Mouse (Mus musculus): Measurements from ENCODE around the gene Rab15. TPM values are rescaled to one million over a fixed set of nuclear protein-coding genes. Genes with fewer than 3 reads are reported as not detected.
"Not testable (repeated sequence)": the region's sequence is repeated elsewhere in the genome, so short reads cannot be mapped to it uniquely, and the experiment has no call there.

Rab15 gene
- total RNA-seq (2021): 100 to 1,000 TPM; 258 TPM

DNA sequence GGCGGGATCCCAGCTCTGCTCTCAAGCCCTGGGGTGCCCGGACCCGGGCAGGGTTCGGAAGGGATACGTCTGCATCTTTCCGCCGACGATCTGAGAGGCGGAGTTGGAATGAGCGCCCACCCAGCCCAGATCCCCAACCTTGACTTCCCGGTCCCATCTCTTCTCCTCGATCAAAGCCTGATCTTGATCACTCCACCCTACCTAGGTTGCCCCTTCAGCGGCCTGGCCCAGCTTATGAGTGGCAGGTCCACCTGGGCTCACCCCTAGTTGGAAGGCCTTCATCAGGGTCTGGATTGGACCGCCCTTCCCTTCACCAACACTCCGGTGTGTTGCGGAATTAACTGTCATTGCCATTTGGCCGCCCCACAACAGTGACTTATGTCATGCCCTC is at the start of gene Rab15:
Rab15 (minus strand) TSS at position 258 of the 391 bp plus-strand sequence.
- intact Hi-C loops (cut with DNase I): loop anchor here (5.0 kb wide), 1 partner anchor 55 kb away; the partner anchor contains the start of genes Churc1 and Fntb
- DNase-seq (ENCODE audit: low spot score in 2 of 2): no peak

DNA sequence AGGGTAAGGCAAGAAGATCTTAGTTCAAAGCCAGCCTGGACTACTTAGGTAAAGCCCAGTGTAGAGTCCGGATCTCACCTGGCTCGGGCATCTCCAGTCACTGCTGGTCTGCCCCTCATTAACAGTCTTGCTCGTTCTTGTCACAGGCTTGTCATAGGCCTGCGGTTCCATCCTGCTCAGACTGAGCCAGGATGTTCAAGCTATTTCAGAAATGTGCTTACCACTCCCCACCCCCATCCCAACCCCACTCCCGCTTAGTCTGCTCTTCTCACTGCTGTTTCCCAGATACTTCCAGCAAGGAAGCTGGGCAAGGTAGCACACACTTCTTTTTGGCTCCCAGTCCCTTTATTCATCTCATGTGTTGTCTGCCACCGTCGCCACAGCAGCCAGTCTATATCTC is 46.9 kb upstream of the Rab15 start:
- DNase-seq (ENCODE audit: low spot score in 2 of 2): no peak
- intact Hi-C loops (cut with DNase I): no loop called here

DNA sequence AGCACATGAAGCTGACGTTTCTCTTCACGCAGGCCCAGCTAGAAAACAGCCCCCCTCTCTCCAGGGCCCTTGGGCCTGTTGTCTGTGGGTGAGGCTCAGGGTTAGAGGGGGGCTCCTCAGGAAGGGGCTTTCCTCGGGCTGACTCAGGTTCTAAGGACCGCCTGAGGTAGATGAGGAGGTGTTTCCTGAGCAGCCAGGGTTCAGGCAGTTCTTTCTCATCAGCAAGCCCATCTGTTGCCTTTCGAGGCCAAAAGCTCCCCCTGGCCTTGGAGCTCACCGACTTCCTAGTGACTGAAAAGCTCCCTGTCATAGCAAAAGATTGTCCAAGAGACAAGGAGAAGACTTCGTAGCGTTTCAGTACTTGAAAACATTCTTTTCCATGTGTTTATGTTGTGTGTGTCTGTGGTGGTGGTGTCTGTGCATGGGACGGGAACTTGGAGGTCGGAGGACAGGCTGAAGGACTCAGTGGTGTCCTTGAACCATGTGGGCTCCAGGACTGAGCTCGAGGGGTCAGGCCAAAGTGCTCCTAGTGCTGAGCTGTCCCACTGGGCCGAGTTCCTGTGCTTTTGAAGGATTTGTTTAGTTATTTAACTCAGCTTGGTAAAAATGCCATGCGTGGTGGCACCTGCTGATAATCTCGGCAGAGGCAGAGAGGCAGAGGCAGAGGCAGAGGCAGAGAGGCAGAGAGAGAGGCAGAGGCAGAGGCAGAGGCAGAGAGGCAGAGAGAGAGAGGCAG is 45.9 kb upstream of the Rab15 start:
- intact Hi-C loops (cut with DNase I): no loop called here
- no peak for DNase-seq (ENCODE audit: low spot score in 2 of 2)

DNA sequence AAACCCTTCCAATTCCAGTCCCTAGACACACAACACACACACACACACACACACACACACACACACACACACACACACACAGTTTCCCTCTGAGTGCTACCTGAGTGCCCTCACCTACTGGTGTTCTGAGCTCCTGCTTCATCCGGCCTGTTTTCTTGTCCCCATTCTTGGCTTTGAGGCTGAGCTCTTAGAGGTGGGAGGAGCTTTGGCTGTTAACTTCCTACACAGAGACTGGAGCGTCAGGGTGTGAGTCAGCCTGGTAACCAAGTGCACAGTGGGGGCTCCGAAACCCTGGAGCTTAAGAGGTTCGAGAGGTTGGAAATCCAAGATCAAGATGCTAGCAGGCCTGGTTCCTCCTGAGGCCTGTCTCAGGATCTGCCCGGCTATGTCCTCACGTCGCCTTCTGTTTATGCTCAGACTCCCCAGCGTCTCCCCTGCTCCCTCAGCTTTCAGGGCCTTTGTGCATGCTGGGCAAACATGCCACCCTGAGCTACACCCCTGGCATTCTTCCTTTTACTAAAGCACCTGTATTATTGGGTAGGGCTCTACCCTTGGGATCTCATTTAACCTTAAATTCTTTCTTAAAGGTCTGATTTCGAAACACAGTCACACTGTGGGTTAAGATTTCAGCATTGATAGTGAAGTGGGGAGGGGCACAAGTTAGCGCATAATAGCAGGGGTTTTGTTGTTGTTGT is 45.0 kb upstream of the Rab15 start:
- DNase-seq (ENCODE audit: low spot score in 2 of 2): peak; percentile 38 to 49
- intact Hi-C loops (cut with DNase I): no loop called here

DNA sequence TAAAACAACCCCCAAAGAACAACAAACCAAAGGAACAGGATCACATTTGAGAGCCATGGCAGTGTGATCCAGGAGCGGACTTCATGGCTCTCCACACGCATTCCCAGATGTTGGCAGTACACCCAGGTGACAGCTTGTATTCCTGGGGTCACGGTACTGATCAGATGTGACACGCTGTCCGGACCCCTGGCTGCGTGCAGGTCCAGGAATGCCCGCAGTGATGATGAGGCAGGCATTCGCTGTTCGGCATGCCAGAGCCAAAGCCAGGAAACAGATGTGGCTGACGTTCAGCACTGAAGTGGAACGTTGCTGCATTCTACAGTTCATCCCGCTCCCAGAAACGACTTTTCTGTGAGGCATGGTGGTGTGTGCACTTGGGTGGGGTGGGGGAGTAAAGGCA is 42.6 kb upstream of the Rab15 start:
- intact Hi-C loops (cut with DNase I): no loop called here
- no peak for DNase-seq (ENCODE audit: low spot score in 2 of 2)

DNA sequence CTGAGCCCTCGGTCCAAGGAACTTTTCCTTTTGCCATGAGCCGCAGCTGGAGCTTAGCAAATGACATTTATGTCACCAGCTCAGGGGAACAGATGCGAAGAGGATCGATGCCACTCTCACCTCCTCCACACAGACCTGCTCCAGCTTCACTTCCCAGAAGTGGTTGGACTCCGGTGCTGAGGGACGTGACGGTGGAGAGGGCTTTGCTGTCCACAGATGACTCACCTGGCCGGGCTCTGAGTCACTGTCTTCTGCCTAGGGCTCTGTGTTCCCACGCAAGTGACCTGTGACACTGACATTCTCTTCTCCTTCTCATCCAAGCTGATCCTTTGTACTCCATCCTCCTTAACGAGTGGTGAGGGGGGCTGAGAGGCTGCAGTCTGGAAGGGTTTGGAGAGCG is 40.9 kb upstream of the Rab15 start:
- intact Hi-C loops (cut with DNase I): no loop called here

DNA sequence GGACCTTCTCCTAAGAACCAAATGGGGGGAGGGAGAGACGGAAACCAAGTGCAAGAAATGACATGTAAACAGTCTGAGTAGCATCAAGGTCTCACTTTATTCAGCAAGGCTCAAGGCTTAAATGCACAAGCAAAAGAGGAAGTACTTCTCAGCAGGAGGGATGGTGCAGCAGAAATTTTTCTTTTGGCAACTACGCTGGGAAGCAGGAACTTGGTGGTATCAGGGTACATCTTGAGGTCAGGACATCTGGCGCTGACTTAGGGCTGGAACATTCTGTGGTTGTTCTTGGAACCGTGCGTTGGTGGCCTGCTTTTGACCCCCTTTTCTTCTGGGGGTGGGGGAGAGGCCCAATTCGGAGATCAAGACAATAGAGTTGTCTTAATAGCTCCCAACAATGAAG is 36.1 kb upstream of the Rab15 start:
- DNase-seq (ENCODE audit: low spot score in 2 of 2); intact Hi-C loops (cut with DNase I): not testable (repeated sequence)

More for the DNA sequence above, 40.9 kb upstream of the Rab15 start:
- DNase-seq (ENCODE audit: low spot score in 2 of 2): peak; percentile 44 to 50

DNA sequence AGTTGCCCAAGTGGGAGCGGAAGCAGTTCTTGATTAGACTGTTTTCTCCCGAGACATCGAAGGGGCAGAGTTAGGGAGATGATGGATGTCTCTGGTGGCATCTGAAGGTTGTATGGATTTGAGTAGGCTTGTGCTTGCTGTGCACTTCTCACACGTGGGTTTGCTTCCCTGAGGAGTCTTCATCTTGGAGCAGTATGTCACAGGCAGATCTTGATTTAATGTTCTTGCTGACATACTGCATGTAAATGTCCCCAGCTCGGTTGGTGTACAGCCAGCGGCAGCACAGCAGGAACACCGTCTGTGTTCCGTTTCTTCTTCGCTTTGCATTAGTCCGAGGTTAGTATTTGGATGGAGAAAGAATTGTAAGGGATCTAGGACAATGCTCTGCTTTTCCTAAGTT is 34.4 kb upstream of the Rab15 start:
- DNase-seq (ENCODE audit: low spot score in 2 of 2): no peak
- intact Hi-C loops (cut with DNase I): no loop called here

DNA sequence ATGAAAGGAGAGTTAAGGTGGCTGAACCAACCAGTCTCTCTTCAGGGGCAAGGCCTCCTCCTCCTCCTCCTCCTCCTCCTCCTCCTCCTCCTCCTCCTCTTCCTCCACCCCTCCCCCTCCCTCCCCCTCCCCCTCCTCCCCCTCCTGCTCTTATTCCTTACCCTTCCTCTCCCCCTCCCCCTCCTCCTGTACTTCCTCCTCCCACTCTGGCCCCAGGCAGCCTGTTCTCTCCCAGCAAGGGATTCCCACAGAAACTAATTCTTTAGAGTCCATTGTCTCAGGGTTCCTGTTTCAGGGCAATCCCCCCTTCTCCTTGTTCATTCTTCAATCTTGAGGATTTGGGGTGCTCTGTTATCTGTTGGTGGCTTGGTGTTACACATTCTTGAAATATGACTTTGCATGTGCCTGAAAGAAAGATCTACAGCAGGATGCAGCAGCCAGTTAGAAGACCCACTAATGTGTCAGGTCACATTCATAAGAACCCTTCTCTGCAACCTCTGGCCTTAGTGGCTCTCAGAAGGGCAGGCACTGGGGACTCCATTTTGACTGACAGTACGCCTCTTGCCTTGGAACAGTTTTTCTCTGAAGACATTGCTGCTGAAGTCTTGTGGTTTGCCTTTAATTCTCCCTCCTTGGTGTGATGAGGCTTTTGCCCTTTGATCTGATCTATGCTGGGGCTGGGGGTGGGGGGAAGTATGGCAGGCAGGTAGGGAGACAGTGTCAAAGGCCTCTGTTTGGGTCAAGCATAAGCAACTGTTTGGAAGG is 30.9 kb upstream of the Rab15 start:
- no peak for DNase-seq (ENCODE audit: low spot score in 2 of 2)
- intact Hi-C loops (cut with DNase I): no loop called here

DNA sequence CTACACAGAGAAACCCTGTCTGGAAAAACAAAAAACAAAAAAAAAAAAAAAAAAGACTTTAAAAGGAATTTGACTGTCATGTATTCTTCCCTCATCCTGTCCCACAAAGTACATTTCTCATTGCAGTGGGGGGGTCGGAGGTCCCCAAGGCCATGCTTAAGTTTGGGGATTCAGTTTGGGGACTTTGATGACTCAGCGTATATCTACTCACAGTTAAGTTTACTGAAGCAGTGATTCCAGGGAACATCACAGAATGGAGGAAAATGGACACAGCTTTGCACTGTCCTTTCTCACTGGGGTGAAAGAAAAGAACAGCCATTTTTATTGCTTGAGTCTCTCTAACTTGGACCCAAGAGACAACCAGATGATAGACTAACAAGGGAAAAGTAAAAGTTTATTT is 29.7 kb upstream of the Rab15 start:
- intact Hi-C loops (cut with DNase I): no loop called here
- no peak for DNase-seq (ENCODE audit: low spot score in 2 of 2)

DNA sequence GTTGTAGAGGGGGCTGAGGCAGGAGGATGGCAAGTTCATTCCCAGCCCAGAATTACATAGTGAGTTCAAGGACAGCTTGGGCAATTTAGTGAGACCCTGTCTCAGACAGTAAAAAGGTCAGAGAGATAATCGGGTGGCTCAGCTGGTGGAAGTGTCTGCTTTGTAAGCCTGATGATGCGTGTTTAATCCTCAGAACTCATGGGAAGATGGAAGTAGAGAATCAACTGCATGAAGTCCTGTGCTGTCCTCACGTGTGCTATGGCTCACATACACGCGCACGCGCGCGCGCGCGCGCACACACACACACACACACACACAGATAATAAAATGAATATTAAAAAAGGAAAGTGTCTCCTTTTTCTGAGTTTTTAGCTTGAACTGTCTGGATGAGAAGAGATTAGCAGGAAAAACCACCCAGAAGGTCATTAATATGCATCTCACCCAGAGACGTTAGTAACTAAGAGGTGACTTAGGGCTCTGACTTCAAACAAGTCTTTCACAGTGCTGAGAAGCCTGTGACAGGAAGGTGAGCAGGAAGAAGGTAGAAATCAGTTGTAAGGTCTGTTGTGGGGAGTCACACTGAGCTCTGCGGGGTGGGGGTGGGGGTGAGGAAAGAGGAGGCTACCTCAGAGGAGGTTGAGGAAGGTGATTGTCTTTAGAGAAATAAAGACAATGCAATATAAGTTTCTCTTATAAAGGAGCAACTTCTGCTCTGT is 21.8 kb upstream of the Rab15 start:
- intact Hi-C loops (cut with DNase I): loop anchor here (5.0 kb wide), 1 partner anchor 103 kb away; no protein-coding TSS in a partner anchor
- DNase-seq (ENCODE audit: low spot score in 2 of 2): no peak

DNA sequence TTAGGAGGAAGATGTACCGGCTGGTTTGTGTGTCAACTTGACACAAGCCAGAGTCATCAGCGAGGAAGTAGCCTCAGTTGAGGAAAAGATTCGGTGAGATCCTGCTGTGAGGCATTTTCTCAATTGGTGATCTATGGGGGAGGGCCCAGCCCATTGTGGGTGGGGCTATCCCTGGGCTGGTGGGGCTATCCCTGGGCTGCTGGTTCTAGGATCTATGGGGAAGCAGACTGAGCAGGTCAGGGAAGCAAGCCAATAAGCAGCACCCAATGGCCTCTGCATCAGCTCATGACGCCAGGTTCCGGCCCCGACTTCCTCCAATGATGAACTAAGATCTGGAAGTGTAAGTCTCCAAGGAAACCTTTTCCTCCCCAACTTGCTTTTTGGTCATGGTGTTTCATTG is 17.4 kb upstream of the Rab15 start:
- no peak for DNase-seq (ENCODE audit: low spot score in 2 of 2)
- intact Hi-C loops (cut with DNase I): loop anchor here (5.0 kb wide), 1 partner anchor 107 kb away; no protein-coding TSS in a partner anchor

DNA sequence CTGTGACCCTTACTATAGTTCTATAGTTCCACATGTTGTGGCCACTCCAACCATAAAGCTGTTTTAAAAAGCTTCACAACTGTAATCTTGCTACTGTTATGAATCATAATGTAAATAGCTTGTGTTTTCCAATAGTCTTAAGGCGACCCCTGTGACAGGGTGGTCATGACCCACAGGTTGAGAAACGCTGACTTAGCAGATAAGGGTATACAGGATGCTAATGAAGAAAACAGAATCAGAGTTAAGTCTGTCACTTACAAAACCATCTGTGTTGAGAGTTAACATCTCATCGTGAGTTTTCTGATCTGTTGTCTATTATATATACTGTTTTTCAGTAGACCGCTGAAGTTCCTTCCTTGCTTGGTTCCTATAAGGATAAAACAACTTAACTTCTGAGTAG is 16.6 kb upstream of the Rab15 start:
- no peak for DNase-seq (ENCODE audit: low spot score in 2 of 2)
- intact Hi-C loops (cut with DNase I): no loop called here

DNA sequence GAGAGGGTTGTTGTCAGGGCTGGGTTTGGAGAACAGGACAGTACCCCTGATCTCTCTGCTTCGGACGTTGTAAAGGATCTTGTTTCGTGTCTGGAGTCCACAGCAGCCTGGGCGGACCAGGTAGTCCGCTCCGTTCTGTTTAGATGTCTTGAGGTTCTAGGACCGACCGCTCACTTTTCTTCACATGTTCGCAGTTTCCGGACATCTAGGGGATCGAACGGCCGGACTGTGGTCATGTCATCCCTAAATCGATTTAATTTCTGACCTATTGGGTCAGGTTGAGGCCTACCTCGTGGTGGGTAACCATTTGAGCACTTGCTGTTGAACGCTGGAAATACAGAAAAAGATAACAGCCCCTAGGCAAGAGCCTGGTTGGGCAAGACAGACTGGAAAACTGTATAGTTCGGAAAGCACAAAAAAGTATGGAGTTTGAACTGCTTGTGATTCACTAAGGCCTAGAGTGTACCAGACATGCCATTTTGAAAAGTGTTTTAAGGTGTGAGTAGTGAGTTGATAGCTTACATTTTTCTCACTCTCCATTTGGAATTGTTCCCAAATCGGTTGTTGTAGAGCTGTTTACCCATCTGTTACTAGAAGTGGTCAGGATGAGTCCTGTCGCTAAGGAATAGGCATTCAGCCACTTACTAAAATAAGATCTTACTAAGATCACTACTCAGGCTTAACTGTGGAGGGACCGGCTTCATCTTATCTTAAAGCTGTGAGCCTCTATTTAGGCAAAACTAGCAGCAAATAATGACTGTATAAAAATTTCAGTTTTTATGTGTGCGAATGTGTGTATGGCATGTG is 15.3 kb upstream of the Rab15 start:
- DNase-seq (ENCODE audit: low spot score in 2 of 2): no peak
- intact Hi-C loops (cut with DNase I): loop anchor here (1.0 to 2.0 kb wide), 2 partner anchors 41 to 124 kb away; partner anchors contain the start of gene Max

DNA sequence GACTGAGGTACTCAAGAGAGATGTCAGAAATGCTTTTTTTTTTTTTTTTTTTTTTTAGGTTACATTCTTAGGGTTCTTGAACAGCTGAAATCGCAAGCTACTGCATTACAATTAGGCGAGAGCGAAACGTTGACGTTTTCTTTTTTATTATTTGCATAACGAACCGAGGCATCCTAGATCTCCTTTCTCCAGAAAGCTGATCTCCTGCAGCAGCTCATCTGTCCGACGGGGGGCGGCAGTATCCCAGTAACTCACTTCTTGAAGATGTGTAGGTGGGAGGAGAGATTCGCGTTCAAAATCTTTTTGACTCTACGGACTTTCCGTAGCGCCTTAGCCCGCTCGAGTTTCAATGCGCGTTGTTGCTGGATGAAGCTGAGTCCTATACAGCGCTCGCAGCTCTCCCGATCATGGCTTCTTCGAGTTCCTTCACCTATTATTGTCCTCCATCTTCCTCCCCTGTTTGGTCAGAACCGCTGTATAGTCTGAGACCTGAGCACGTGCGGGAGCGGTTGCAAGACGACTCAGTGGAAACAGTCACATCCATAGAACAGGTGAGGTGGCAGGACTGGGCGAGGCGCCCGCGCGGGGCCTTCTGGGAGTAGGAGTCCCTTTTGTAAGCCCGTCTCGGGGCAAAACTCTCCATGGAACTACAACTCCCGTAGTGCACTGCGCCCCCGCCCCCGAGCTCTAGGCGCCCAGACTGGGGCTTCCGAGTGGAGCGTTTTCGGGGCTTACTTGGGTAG is 14.6 kb upstream of the Rab15 start:
- DNase-seq (ENCODE audit: low spot score in 2 of 2): peak; percentile 99 to 100
- intact Hi-C loops (cut with DNase I): loop anchor here (1.0 to 2.0 kb wide), 2 partner anchors 42 to 125 kb away; partner anchors contain the start of gene Max

DNA sequence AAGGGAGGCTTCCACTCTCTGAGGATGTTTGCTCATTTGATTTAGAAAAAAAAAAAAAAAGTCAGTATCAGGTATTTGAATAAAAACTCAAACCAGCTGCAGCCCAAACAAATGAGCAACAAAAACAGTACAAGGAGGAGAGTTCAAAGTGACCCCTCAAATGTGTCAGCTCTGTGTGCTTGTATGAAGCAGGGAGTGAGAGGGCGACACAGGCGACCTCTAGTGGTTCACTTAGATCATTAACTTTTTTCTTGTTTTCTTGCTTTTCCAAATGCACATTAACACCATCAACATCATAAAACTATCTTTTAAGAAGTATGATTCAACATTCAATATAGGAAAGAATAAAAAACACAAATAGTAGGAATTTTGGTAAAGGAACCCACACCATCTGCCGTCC is 10.0 kb upstream of the Rab15 start:
- DNase-seq (ENCODE audit: low spot score in 2 of 2): no peak
- intact Hi-C loops (cut with DNase I): no loop called here

DNA sequence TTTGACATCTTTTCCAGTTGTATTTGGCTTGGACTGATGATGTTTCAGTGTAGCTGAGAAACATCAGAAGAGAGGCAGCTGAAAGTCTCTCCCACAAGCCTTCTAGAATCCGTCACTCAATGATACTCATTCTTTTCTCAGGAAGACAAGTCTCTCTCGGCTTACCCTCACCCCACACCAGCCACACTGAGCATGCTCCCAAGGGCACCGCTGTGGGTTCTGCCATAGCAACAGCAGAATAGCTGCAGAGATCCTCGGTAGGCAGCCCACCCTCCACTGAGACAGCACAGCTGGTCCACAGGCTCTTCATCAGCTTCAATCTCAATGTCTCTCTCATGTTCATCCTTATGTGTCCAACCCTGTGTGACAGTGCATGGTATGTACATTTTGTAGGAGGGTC is 2.6 kb upstream of the Rab15 start:
- no peak for DNase-seq (ENCODE audit: low spot score in 2 of 2)
- intact Hi-C loops (cut with DNase I): no loop called here

DNA sequence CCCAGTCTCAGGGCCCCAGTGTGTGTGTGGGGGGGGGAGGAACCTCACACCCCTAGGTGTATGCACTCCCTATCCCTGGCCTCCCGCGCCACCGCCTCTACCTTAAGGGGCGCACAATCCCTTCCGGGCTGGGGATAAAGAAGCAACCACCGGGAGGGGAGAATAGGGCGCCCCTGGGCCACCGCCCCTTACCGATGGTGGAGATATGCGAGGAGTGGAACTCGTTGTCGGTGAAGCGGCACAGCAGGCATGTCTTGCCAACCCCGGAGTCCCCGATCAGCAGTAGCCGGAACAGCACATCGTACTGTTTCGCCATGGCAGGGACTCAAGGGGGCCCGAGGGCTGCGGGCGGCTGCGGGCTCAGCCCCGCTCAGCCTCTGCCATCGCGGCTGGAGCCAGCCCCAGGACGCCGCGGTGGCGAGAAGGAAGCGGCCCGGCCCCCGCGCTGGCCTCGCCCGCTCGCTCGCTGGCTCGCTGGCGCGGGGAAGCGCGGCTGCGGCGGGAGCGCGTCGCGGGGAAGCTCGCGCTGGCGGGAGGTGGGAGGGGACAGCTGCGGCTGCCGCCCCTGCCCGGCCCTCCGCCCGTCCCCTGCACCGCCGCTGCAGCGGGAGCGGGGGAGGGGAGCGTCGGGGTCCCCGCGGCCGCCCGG is 582 bp downstream of the Rab15 start:
- peak; percentile 50 to 69 for DNase-seq (ENCODE audit: low spot score in 2 of 2)
- intact Hi-C loops (cut with DNase I): loop anchor here (5.0 kb wide), 1 partner anchor 55 kb away; the partner anchor contains the start of genes Churc1 and Fntb

Data from left cerebral cortex, postnatal 36 days (tissue).